Mouse (Mus musculus): ENCODE results near the gene Rae1. TPM values are rescaled to one million over a fixed set of nuclear protein-coding genes. Genes with fewer than 3 reads are reported as not detected.
A peak's percentile ranks its signal among the peaks of the same experiment; 100 is the strongest.

Rae1 gene
- polyA plus RNA-seq, 1 experiment from 2014 or later = 123 TPM

DNA sequence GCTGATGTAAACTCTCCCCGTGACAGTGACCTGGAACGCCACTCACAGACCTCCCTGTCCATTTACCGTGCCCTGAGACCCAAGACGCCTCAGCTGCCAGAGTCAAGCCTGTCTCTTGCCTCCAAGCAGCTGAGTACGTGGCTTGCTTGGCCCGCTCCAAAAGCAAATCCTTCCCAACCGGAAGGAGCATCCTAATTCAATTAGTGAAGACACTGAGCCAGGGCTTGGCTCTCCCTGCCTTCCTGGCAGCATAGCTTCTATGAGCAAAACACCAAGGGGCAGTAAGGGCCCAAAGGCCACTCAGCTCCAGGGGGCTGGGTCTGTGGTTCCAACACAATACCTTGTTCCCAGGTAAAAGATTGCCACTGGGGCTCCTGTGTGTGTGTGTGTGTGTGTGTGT lies 25.2 kb upstream of the Rae1 start:
- Histone ChIP-seq H3K4me2 (replicated peaks) (no peak overlapping the region), H3K9me3 (0 out of 2 replicates have a peak, but pooled peaks cover 3% of the 10 kb centered on the region), H3K4me3 (no peak overlapping the region), H3K4me1 (peaks cover 24% of the 10 kb centered on the region), H3K9ac (no peak overlapping the region), H3K27me3 (replicated peaks) (no peaks in the 10 kb centered on the region), H3K27ac (no peak overlapping the region), H3K36me3 (no peaks in the 10 kb centered on the region)
- WGBS = 46% methylated on average over 7 of the region's 7 CpGs
- ATAC-seq (ENCODE audit: low FRiP score, low read depth) = no peak

GRCm38 (mm10) chr2:172975159-172975558 lies 24.8 kb upstream of the Rae1 start:
- H3K4me2 ChIP-seq (replicated peaks) = no peak overlapping the region
- ATAC-seq (ENCODE audit: low FRiP score, low read depth) = no peak
- 83% methylated on average over 6 of the region's 6 CpGs for WGBS

GRCm38 (mm10) chr2:172976661-172977238 lies 23.2 kb upstream of the Rae1 start:
- Histone ChIP-seq H3K4me3 (peak overlapping the region; percentile 4; the same call in 1 of the 2 replicates), H3K9me3 (0 out of 2 replicates have a peak, but pooled peaks cover 8% of the 10 kb centered on the region), H3K4me1 (peaks cover 24% of the 10 kb centered on the region), H3K9ac (no peak overlapping the region), H3K4me2 (replicated peaks) (peak overlapping the region; percentile 44), H3K36me3 (no peaks in the 10 kb centered on the region), H3K27me3 (replicated peaks) (no peaks in the 10 kb centered on the region), H3K27ac (no peak overlapping the region)
- ATAC-seq (ENCODE audit: low FRiP score, low read depth) = no peak
- 34% methylated on average over 7 of the region's 7 CpGs for WGBS

More at GRCm38 (mm10) chr2:172975159-172975558, 24.8 kb upstream of the Rae1 start:
- H3K36me3 ChIP-seq = no peaks in the 10 kb centered on the region
- H3K9me3 ChIP-seq = 0 out of 2 replicates have a peak, but pooled peaks cover 7% of the 10 kb centered on the region
- no peak overlapping the region for H3K4me3 ChIP-seq
- no peak overlapping the region for H3K9ac ChIP-seq
- H3K27ac ChIP-seq = no peak overlapping the region
- no peaks in the 10 kb centered on the region for H3K27me3 ChIP-seq (replicated peaks)
- peaks cover 24% of the 10 kb centered on the region for H3K4me1 ChIP-seq

GRCm38 (mm10) chr2:172977409-172978130 lies 22.3 kb upstream of the Rae1 start, which contains the start of gene Spo11:
Gene Spo11, plus strand, starts transcription at chr2:172977700.
- Histone ChIP-seq H3K27ac (no peak within 1 kb of the TSS), H3K4me1 (peaks cover 24% of the 10 kb centered on the region), H3K4me2 (replicated peaks) (peak within 1 kb of the TSS; percentile 44), H3K36me3 (no peaks in the 10 kb centered on the region), H3K9ac (peak within 1 kb of the TSS; percentile 8; the same call in 1 of the 2 replicates), H3K9me3 (0 out of 2 replicates have a peak, but pooled peaks cover 8% of the 10 kb centered on the region), H3K4me3 (peak within 1 kb of the TSS; percentile 4; the same call in 1 of the 2 replicates), H3K27me3 (replicated peaks) (no peaks in the 10 kb centered on the region)
- WGBS = 13% methylated on average over 14 of the region's 14 CpGs
- ATAC-seq (ENCODE audit: low FRiP score, low read depth) = no peak

DNA sequence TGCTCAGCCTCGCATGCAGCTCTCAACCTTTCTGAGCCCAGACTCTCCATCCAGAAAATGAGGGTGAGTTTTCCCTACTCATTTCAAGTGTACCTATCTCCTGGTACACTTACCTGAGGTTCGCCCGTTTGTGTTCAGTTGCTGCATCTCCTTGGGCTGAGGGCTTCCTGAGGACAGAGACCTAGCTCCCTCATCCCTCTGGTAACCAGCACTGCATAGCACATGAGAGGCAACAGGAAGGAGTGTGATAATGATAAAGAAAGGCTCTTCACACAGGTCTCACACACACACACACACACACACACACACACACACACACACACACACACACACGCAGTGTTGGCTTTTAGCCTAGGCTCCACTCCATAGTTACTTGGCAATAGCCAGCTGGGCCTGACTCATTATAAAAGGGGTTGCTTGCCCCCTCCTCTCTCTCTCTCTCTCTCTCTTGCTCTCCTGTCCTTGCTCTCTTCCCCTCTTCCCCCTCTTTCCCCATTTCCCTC lies 21.7 kb upstream of the Rae1 start:
- no peaks in the 10 kb centered on the region for H3K27me3 ChIP-seq (replicated peaks)
- no peaks in the 10 kb centered on the region for H3K36me3 ChIP-seq
- no peak overlapping the region for H3K27ac ChIP-seq
- H3K4me2 ChIP-seq (replicated peaks) = no peak overlapping the region
- WGBS = 59% methylated on average over 4 of the region's 4 CpGs
- no peak overlapping the region for H3K9ac ChIP-seq
- no peak for ATAC-seq (ENCODE audit: low FRiP score, low read depth)
- H3K4me1 ChIP-seq = peaks cover 24% of the 10 kb centered on the region
- H3K9me3 ChIP-seq = 0 out of 2 replicates have a peak, but pooled peaks cover 8% of the 10 kb centered on the region
- H3K4me3 ChIP-seq = no peak overlapping the region

GRCm38 (mm10) chr2:172979666-172980345 lies 20.1 kb upstream of the Rae1 start:
- peaks cover 21% of the 10 kb centered on the region for H3K4me1 ChIP-seq
- no peaks in the 10 kb centered on the region for H3K27me3 ChIP-seq (replicated peaks)
- H3K36me3 ChIP-seq = no peaks in the 10 kb centered on the region
- H3K4me2 ChIP-seq (replicated peaks) = no peak overlapping the region
- H3K4me3 ChIP-seq = no peak overlapping the region
- H3K9me3 ChIP-seq = 0 out of 2 replicates have a peak, but pooled peaks cover 8% of the 10 kb centered on the region
- H3K9ac ChIP-seq = no peak overlapping the region
- 90% methylated on average over 42 of the region's 43 CpGs for WGBS
- ATAC-seq (ENCODE audit: low FRiP score, low read depth) = no peak
- H3K27ac ChIP-seq = no peak overlapping the region

- WGBS = 81% methylated on average over 9 of the region's 9 CpGs
Measured at GRCm38 (mm10) chr2:172982776-172983561, 16.9 kb upstream of the Rae1 start.

GRCm38 (mm10) chr2:172990161-172990560 lies 9.8 kb upstream of the Rae1 start:
- ATAC-seq (ENCODE audit: low FRiP score, low read depth) = no peak
- H3K9ac ChIP-seq = no peak overlapping the region
- no peak overlapping the region for H3K4me3 ChIP-seq
- WGBS = 89% methylated on average over 6 of the region's 6 CpGs
- no peak overlapping the region for H3K4me2 ChIP-seq (replicated peaks)
- no peaks in the 10 kb centered on the region for H3K9me3 ChIP-seq
- H3K27ac ChIP-seq = no peak overlapping the region
- no peaks in the 10 kb centered on the region for H3K4me1 ChIP-seq
- H3K27me3 ChIP-seq (replicated peaks) = no peaks in the 10 kb centered on the region
- no peaks in the 10 kb centered on the region for H3K36me3 ChIP-seq

More at GRCm38 (mm10) chr2:172982776-172983561, 16.9 kb upstream of the Rae1 start:
- Histone ChIP-seq H3K9ac (no peak overlapping the region), H3K4me2 (replicated peaks) (no peak overlapping the region), H3K36me3 (no peaks in the 10 kb centered on the region), H3K9me3 (0 out of 2 replicates have a peak, but pooled peaks cover 8% of the 10 kb centered on the region), H3K27me3 (replicated peaks) (no peaks in the 10 kb centered on the region), H3K4me1 (no peaks in the 10 kb centered on the region), H3K4me3 (no peak overlapping the region), H3K27ac (no peak overlapping the region)
- no peak for ATAC-seq (ENCODE audit: low FRiP score, low read depth)

GRCm38 (mm10) chr2:172996207-172996606 lies 3.7 kb upstream of the Rae1 start:
- no peaks in the 10 kb centered on the region for H3K36me3 ChIP-seq
- no peak overlapping the region for H3K4me2 ChIP-seq (replicated peaks)
- H3K9me3 ChIP-seq = no peaks in the 10 kb centered on the region
- 25% methylated on average over 4 of the region's 4 CpGs for WGBS
- H3K9ac ChIP-seq = no peak overlapping the region
- no peak overlapping the region for H3K27ac ChIP-seq
- H3K27me3 ChIP-seq (replicated peaks) = 0 out of 2 replicates have a peak, but pooled peaks cover 2% of the 10 kb centered on the region
- no peak overlapping the region for H3K4me3 ChIP-seq
- no peak for ATAC-seq (ENCODE audit: low FRiP score, low read depth)
- H3K4me1 ChIP-seq = peaks cover 8% of the 10 kb centered on the region

DNA sequence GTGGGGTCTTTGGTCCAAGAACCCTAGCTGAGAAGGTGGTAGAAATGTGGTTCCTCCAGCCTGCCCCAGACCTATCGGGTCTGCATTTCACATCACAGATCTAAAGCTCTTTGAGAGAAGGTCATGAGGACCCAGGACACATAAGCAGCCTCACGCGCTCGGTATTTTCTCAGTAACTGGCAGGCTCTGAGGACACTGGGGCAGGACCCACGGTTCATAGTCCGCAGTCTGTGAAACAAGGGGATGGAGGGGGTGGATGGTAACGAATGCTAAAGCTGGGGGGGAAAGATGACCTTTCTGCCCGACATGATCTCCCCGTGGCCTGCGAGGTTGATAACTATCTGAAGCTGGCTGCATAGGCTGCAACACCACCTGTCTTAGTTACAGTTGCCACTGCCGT lies 2.2 kb upstream of the Rae1 start:
- no peaks in the 10 kb centered on the region for H3K9me3 ChIP-seq
- peaks cover 16% of the 10 kb centered on the region for H3K4me1 ChIP-seq
- 0 out of 2 replicates have a peak, but pooled peaks cover 2% of the 10 kb centered on the region for H3K27me3 ChIP-seq (replicated peaks)
- no peak overlapping the region for H3K4me2 ChIP-seq (replicated peaks)
- no peak overlapping the region for H3K27ac ChIP-seq
- H3K4me3 ChIP-seq = no peak overlapping the region
- 71% methylated on average over 11 of the region's 11 CpGs for WGBS
- H3K9ac ChIP-seq = no peak overlapping the region
- ATAC-seq (ENCODE audit: low FRiP score, low read depth) = no peak
- H3K36me3 ChIP-seq = peaks cover 6% of the 10 kb centered on the region

DNA sequence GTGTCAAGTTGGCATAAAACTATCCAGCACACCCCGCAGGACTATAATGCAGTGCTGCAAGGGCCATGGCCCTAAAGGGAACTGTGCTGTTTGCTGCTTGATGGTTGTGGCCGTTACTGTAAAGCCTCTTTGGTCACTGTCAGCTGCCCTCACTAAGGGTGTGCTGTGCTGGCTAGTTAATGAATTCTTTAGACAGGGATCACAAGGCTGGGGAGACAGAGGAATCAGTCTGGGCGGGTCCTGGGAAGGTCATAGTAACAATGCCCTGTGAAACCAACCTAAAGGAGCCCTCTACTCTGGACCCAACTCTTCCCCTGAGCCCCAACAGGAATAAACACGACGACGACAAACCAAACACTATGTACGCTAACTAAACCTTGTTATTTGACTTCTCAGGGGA lies 1.4 kb upstream of the Rae1 start:
- H3K4me1 ChIP-seq = peaks cover 16% of the 10 kb centered on the region
- 69% methylated on average over 7 of the region's 7 CpGs for WGBS
- peaks cover 14% of the 10 kb centered on the region for H3K36me3 ChIP-seq
- H3K9ac ChIP-seq = no peak overlapping the region
- no peak overlapping the region for H3K4me2 ChIP-seq (replicated peaks)
- no peak overlapping the region for H3K27ac ChIP-seq
- H3K4me3 ChIP-seq = no peak overlapping the region
- no peak for ATAC-seq (ENCODE audit: low FRiP score, low read depth)
- H3K9me3 ChIP-seq = no peaks in the 10 kb centered on the region
- H3K27me3 ChIP-seq (replicated peaks) = 0 out of 2 replicates have a peak, but pooled peaks cover 2% of the 10 kb centered on the region
